Mouse (Mus musculus) cortical plate, adult 2 months (tissue): ENCODE data around the gene Lnpk.

Experiments used
- CTCF ChIP-seq: fragments of 200-500 bp; IDR thresholded peaks from 2 replicates; pipeline ENCODE4 v1.5.1; 2011; ENCODE audit warnings: mild to moderate bottlenecking, control low read depth, low read length; ENCODE audit not compliant: insufficient read depth; ENCODE audit errors: extremely low read depth
- POLR2A ChIP-seq: fragments of 200-500 bp; IDR thresholded peaks from 2 replicates; pipeline ENCODE4 v1.6.1; 2011; ENCODE audit warnings: mild to moderate bottlenecking, low read length, control low read depth; ENCODE audit not compliant: insufficient read depth; ENCODE audit errors: extremely low read depth

- TF ChIP-seq CTCF (no peak), POLR2A (no peak)
Observed at GRCm38 (mm10) chr2:74482086-74482485, 97.1 kb downstream of the Lnpk start.
